Mouse (Mus musculus): ENCODE results near the gene Gtpbp6.
"Not testable (repeated sequence)": the region's sequence is repeated elsewhere in the genome, so short reads cannot be mapped to it uniquely, and the experiment has no call there.

Gene Gtpbp6

DNA sequence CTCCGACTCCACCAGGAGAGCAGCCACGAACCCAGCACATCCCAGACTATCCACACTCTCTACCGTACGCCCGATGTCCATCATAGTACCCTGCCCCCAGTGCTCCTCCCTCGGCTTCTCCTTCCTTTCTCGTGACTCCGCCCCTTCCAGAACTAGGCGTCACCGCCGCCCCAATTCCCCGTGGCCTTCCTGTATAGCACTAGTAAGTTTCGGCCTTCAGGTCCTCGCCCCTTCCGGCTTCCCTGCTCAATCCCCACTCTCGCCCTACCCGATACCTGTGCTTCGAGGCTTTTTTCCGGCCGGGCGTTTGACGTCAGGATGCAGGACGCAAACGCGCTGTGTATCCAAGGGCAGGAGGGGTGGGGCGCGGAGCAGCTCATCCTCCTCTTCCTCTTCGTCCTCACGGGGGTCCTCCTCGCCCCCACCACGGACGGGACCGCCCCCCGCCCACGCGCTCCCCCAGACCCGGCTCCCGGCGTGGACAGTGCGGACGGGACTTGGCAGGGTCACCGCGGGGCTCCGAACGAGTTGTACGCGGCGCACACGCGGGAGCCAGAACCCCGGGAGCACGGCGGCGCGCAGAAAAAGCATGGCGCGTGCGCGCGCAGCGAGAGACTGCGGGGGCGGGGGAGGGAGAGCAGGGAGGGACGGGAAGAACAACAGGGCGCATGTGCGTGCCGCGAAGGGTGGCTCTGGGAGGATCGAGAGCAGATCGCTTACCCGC, at the start of gene Gtpbp6:
Gene Gtpbp6, minus strand, starts transcription at position 617 of the 724 bp plus-strand sequence.
- DNase-seq, result peak; percentile 97

DNA sequence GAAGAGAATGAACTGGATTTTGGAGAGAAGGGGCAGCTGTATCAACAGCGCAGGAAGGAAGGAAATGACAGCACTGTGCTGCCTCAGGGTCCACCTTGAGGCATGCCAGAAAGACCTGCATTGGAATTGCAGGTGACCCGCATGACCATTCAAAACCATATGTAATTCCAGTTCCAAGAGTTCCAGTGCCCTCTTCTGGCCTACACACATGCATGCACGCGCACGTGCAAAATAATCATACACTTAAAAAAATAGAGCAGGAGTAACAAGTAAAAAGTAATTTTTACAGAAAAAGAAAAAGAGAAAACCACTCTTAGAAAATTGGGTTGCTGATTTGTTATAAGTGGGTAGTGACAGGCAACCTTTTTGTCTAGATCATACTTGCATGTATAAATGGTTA, 35.0 kb upstream of the Gtpbp6 start:
- DNase-seq, result no peak

DNA sequence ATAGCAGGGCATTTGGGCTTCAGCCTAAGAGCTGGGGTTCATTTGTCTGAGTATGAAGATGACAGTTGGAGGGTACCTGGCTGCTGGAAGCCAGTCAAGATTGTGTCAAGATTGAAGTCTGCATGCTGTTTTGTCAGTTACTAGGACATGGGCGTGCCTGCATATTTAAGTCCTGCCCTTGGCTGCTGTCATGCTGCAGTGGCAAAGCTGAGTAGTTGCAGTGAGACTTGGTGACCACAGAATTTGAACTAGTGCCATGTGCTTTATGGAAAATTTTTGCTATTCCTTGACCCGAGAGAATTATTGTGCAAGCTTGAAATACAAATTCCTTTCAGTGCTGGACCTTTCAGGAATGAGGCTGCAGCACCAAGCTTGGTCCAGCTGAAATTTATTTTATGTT, 34.3 kb upstream of the Gtpbp6 start:
- DNase-seq, result no peak

DNA sequence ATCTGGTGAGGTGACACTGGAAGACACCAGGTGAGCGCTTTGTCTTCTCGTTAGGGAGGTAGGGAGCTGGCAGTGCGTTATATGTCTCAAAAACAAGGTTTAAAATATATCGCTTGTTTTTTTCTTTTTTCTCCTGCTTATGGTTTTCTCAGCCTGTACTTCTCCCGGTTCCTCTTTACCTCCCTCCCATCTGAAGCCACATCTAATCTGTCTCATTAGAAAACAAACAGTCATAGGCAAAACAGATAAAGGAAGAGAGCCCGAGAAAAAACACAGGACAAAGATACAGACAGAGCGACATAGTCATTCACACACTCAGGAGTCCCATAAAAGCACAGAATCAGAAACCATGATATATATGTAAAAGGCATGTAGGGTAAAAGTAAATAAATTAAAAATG, 32.4 kb upstream of the Gtpbp6 start:
- DNase-seq, result no peak

DNA sequence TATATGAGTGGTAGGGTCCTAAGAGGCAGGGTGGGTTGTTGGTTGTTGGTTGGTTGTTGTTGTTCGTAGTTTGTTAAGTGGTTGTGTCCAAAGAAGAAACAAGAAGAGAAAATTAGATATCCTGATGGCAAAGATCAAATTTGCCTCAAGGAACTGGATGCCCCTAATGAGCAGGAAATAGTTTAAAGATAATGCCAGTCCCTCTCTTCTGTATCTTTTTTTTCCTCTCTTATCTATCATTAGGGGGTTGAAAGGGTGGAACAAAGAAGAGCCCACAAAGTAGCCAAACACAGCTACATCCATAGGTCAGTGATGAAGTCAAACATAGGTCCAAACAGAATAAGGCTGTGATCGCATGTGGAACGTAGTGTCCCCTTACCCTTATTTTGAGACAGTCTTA, 31.3 kb upstream of the Gtpbp6 start:
- no peak for DNase-seq

DNA sequence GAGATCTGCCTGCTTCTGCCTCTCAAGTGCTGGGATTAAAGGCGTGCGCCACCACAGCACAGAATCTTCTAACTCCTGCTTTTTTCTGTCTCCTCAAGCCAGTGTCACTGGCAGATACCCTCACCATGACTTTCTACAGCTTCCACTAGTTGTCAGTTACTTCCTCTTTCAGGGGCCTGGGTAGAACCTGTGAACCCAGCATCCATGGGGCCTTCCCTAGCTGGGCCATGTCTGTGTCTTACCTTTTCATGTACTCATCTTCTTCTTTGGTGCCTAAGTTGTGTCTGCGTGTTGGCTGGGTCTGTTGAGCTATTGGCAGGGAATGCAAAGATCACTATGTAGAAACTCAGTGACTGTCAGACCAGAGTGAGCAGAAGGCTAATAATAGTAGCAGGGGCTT, 29.8 kb upstream of the Gtpbp6 start:
- DNase-seq, result no peak

DNA sequence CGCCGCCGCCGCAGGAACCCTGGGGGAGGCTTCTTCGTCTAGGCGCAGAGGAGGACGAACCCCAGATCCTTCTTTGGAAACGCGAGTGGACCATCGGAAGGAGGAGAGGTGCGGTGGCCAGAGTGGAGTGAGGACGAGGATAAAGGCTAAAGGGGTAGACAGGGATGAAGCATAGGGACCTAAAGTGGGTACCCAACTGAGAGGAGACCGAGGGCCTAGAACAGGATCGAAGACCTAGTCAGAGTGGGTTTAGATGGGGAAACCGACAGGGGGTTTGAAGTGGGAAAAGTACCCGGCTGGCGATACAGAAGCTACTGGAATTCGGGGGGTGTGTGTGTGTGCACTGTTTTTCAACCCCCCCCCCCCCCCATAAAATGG, 28.1 kb upstream of the Gtpbp6 start:
- no peak for DNase-seq

DNA sequence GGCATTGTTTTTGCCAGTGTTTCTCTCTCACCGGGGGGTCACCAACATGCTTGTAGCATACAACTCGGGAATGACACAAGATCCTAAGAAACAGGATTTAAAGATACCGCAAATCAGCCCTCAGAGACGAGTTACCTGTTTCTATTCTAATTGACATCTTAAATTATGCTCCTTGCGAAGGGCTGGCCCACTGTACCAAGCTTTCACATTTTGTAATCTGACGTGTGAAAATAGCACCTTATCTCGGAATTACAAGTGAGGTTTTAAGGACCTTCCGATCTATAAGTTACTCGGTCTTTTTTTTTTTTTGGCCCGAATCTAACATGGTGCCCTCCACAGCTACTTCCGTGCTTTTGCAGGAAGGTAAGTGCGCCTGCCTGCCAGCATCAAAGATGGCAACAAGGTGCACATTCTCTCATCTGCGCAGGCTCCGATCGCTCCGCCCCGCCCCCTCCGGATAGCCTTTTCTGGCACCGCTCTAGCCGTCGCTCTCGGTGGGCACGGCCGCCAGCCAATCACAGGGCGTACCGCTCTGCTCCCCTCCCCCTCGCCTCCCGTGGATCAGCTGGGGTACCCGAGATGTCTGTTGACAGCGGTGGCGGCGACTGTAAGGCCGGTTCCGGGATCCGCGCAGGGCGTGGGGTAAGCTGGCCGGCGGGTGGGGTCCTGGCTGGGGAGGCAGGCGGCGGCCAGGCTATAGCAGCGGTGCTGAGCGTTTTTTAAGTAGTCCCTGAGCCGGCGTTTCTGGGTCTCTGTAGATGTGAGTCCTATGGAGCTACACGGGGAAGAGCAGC, 27.5 kb upstream of the Gtpbp6 start, which contains the start of gene Chfr:
Gene Chfr, plus strand, starts transcription at position 550 of the 794 bp plus-strand sequence.
- peak; percentile 99 for DNase-seq

DNA sequence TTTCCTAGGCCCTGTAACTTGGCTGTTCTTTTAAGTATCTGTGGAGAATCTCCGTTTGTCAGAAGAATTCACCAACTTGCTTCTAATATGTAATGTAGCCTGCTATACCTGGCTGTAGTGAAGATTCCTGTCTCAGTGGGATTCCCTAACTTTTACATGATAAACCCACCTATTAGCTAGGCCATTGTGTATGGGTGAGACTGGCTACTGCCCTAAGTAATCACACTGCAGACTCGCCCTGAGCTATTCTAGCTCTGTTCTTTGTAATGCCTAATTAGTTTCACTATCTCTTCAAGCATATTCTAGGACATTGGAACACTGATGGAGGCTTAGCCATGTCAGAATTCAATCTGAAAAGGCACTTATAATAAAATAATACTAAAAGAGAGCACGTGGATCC, 14.4 kb upstream of the Gtpbp6 start:
- not testable (repeated sequence) for DNase-seq

DNA sequence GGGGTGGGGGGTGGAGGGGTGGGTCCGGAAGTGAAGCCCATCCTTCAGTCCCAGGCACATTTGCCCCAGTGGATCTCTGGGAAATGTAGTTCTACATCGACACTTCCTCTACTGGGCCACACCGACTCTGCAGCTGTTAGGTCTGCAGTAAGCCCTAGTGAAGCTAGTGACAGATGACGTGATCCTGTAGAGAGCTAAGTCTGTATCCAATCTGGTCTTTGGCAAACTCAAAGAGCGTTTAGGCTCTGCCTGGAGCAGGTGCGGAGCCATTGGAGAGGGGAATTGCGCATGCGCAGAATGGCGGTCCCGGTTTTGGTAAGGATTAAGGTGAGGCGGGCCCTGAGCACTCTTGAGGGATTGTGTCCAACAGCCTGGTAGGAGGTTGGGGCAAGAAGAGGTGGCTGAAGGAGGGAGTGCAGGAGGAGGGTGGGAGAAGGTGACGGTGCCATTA, 2.0 kb upstream of the Gtpbp6 start, which contains the start of gene Zfp605:
Gene Zfp605, plus strand, starts transcription at position 102 of the 451 bp plus-strand sequence.
- peak; percentile 93 for DNase-seq

DNA sequence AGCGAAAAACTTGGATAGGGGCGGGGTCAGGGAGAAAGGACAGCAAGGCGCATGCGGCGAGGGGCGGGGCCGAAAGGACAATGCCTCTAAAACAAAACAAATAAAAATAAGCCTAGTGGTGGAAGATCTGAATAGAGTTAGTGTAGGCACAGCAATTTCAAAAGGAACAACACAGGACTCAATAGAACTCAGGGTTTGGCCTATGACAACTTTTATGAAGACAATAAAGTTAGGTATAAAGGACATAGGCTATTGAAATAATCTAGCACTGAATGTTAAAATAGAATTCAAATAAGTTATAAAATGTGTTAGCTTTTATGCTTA, 270 bp upstream of the Gtpbp6 start:
- DNase-seq, result no peak

DNA sequence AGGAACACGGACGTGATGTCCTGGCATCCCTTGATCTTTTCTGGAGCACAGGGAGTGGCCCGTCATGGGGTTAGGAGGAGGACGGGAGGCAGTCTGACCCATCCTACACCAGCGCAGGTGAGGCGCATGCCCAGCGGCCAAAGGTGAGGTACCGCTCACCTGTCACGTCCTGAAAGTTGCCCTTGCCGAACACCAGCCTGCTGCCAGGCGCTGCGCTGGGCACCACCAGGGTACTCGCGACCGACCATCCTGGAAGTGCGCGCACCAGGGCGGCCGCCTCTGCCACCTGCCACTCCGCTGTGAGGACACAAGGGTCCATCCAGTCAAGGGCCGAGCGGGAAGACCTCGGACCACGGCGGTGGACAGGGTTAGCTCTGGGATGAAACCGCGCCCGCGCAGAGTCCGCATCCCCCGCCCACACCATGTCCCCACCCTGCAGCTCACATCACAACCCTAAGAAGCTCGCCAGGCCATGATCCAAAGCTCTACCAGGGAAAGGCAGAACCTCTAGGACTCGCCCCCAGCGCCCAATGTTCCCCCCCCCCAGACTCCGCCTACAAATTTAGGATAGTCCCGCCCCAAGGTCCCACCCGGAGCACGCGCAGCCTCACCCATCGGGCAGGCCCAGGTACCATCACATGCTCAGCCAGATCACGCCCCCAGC, 964 bp downstream of the Gtpbp6 start:
- peak; percentile 83 for DNase-seq

DNA sequence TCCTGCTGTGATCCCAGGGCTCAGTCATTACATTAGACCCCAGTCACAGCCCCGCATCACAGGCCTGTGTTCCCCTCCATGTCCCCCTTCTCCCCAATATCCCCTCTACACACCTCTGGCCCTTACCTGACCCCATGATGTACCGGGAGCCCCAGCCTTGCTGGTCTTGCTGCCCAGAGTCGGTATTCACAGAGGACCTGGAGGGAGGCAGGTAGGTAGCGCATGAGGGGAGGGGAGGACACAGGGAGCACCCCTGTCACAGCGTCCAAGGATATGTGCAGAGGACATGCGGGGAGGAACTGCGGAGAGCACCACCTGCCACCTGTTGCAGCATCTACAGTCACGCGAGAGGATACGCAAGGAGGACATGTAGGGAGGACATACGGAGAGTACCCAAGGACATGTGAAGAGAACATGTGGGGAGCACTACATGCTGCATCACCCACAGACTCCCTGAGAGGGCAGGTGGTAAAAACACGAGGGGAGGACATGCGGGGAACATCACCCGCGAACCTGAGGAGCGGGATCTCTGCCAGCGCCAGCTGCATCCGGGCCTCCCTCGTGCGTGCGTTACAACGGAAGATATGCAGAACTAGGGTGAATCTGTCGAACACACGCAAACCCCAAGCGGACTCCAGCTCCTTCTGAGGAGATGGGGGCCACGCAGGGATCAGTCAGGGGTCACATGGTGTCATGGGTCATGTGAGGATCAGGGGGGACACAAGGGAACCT, 1.7 kb downstream of the Gtpbp6 start:
- peak; percentile 71 for DNase-seq

DNA sequence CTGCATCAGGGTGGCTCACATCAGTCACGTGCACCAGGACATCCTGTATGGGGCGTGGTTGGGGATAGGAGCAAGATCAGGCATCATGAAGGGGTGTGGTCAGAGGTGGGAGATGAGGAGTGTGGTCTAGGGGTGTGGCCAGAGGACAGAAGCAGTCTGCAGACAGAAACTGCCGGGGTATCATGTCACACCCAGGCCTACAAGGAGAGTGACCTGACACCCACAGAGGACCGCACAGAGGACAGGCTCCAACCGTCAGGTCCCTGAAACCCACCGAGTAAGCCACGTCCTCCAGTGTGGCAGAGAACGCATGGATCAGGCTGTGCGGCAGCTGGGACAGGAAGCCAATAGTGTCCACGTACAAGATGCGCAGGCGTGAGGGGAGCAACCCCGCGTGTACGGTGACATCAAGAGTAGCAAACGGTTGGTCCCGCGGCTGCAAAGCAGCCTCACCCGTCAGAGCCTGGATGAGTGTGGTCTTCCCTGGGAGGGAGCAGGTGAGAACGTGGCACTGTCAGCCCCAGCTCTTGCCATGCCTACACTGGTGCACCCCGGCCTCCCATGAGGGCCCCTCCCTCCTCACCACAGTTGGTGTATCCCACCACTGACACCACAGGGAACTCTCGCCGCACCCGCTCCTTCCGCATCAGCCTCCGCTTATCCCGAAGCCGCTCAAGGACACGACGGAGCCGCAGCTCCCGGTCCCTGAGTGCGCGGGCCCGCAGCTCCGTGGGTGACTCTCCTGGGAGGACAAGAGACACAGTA, 3.2 kb downstream of the Gtpbp6 start:
- peak; percentile 67 for DNase-seq

DNA sequence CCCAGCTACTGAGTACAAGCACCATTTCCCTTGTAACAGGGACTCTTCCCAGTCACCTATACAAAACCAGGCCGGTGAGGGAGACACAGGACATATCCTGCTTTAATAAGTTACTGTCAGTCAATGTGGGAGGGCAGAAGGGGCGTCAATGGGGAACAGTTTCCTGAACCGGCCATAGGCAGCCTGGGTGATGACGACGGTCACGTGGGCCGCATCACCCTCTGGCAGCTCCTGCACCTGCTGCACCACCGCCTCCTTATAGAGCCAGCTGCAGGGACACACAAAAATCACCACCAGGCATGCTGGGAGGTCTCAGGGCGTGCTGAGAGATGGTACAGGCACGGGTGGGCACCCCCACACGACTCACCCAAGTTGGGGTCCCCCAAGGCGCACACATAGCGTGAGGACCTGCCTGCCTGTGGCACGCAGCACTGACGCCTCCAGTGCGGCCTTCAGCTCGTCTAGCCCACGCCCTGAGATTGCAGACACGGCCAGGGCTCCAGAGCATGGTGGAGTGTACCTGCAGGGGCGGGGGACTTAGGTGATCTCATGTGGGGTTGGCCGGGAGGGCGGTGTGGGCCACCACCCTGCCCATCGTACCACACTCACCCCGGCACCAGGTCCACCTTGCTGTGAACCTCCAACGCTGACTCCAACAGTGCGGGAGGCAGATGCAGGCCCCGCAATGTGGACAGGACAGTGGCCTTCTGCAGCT, 3.9 kb downstream of the Gtpbp6 start:
- peak; percentile 58 for DNase-seq

DNA sequence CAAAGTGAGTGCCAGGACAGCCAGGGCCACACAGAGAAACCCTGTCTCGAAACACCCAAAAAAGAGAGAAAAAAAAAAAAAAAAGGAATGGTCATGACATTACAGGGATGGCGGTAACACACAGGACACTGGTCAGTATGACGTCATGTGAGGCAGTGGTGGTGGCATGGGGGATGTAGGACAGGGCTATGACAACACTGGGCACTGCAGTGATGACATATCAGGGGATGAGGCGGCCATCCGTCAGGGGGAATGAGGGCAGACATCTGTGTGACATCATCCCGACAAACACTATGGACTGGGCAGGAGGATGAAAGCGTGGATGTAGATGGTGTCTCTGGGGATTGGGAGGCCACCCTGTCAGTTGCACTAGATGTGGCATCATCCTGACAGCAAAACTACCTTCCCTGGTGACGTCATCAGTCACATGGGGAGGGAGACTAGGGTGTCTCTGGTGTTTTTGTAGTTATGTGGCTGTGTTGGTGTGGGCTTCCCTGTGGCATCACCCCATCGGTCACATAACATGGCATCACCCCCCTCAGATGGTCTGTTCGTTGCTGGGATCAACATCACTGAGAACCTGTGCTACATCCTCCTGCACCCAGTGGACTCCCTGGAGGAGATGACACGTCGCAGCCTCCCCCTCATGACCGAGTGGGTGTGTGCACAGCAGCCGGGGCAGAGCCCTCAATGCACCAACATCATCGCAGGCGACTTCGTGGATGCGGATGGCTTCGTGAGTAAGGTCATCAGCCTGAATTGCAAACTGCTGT, 5.0 kb downstream of the Gtpbp6 start:
- peak; percentile 48 for DNase-seq

DNA sequence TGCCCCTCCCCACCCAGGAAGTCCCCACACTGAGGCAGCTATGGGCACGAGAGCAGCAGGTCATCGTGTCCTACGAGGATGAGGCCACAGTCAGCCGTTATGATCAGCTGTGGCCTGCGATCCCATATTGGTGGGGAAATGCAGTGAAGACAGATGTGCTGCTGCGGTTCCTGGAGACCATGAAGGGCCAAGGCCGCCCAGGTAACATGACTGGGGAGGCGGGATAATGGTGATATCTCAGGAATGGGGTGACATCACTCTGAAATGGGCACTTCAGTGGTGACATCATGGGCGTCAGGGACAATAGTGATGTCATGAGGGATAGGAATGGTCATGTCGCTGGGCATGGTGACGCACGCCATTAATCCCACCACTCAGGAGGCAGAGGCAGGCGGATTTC, 5.6 kb downstream of the Gtpbp6 start:
- peak; percentile 51 for DNase-seq

DNA sequence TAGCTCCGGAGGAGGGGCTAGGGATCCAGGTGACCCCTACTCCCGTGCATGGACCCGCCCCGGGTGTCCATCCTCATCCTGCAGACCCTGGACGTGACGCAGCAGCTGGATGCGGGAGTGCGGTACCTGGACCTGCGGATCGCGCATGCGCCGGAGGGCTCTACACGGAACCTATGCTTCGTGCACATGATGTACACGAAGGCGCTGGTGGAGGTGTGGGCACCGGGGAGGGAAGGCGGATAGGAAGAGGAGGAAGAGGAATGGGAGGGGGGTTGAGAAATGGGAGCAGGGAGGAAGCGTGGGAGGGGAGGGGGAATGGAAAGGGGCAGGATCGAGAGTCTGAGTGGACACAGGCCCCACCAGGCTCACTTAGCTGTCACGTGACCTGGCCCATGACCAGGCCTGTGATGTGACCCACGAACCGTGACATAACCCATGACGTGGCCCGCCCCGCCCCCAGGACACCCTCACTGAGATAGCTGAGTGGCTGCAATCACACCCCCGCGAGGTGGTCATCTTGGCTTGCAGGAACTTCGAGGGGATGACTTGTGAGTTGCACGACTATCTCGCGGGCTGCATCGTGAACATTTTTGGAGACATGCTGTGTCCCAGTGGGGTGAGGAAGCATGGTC, 6.2 kb downstream of the Gtpbp6 start:
- DNase-seq, result peak; percentile 85

DNA sequence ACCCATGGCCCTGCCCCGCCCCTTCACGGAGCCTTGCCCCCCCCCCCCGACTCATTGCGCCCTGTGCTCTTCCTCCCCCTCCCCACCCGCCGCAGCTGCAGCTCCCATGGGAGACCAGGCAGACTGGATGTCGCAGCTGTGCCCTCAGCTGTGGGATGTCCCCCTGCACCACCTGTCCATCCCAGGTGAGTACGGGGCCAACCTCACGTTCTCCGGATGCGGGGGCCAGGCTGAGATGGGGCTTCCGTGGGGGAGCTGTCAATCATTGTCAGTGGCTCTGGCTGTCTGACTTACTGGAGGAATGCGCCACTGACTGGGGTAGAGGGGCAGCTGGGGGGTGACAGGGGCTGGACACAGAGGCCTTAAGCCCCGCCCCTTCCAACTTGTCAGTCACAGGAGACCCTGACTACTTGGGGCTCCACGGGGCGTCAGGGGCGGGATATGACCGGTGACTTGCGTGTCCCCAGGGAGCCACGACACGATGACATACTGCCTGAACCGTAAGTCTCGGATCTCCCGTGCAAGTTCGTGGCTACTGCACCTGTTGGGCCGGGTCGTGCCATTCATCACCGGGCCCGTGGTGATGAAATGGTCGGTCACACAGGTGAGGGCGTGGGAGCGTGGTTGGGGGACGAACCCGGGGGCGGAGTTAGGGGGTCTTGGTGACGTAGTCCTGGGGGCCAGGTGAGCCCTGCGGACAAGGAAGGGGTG, 6.9 kb downstream of the Gtpbp6 start:
- peak; percentile 81 for DNase-seq
